Mouse (Mus musculus): ENCODE data around the gene 1700001P01Rik. TPM values are rescaled to one million over a fixed set of nuclear protein-coding genes. Genes with fewer than 3 reads are reported as not detected.
"Not testable (repeated sequence)": the region's sequence is repeated elsewhere in the genome, so short reads cannot be mapped to it uniquely, and the experiment has no call there.

1700001P01Rik gene
- polyA plus RNA-seq, 1 experiment from 2014 or later: not detected

GRCm38 (mm10) chr11:97739155-97739554 is 36.6 kb downstream of the 1700001P01Rik start:
- Histone ChIP-seq H3K4me3 (ENCODE audit: low read depth, low read length) (no peak overlapping the region), H3K27ac (ENCODE audit: low read length) (no peak overlapping the region), H3K9me3 (replicated peaks; ENCODE audit: control insufficient read depth, low read length) (no peaks in the 10 kb centered on the region), H3K36me3 (ENCODE audit: control insufficient read depth, insufficient read depth) (no peaks in the 10 kb centered on the region), H3K9ac (ENCODE audit: low read depth, low read length) (no peak overlapping the region), H3K4me2 (ENCODE audit: low read depth, low read length) (no peak overlapping the region), H3K27me3 (ENCODE audit: control insufficient read depth, insufficient read depth, low read depth, low read length) (no peaks in the 10 kb centered on the region), H3K4me1 (ENCODE audit: control insufficient read depth, low read depth, low read length) (peaks cover 21% of the 10 kb centered on the region)
- ATAC-seq (ENCODE audit: low read depth): no peak
- WGBS (ENCODE audit: insufficient replicate concordance): 78% methylated on average over 3 of the region's 3 CpGs

- H3K4me2 ChIP-seq (ENCODE audit: low read depth, low read length): no peak overlapping the region
- H3K27ac ChIP-seq (ENCODE audit: low read length): no peak overlapping the region
- H3K27me3 ChIP-seq (ENCODE audit: control insufficient read depth, insufficient read depth, low read depth, low read length): no peaks in the 10 kb centered on the region
- no peak overlapping the region for H3K9ac ChIP-seq (ENCODE audit: low read depth, low read length)
- peaks cover 17% of the 10 kb centered on the region for H3K4me1 ChIP-seq (ENCODE audit: control insufficient read depth, low read depth, low read length)
- 56% methylated on average over 6 of the region's 6 CpGs for WGBS (ENCODE audit: insufficient replicate concordance)
- H3K9me3 ChIP-seq (replicated peaks; ENCODE audit: control insufficient read depth, low read length): no peaks in the 10 kb centered on the region
- H3K36me3 ChIP-seq (ENCODE audit: control insufficient read depth, insufficient read depth): no peaks in the 10 kb centered on the region
- ATAC-seq (ENCODE audit: low read depth): no peak
- H3K4me3 ChIP-seq (ENCODE audit: low read depth, low read length): no peak overlapping the region
Observed at GRCm38 (mm10) chr11:97738703-97739102, 37.0 kb downstream of the 1700001P01Rik start.

GRCm38 (mm10) chr11:97737600-97737999 is 38.1 kb downstream of the 1700001P01Rik start:
- H3K27ac ChIP-seq (ENCODE audit: low read length): no peak overlapping the region
- no peak overlapping the region for H3K4me3 ChIP-seq (ENCODE audit: low read depth, low read length)
- peaks cover 7% of the 10 kb centered on the region for H3K4me1 ChIP-seq (ENCODE audit: control insufficient read depth, low read depth, low read length)
- no peak overlapping the region for H3K4me2 ChIP-seq (ENCODE audit: low read depth, low read length)
- no peaks in the 10 kb centered on the region for H3K36me3 ChIP-seq (ENCODE audit: control insufficient read depth, insufficient read depth)
- 66% methylated on average over 4 of the region's 4 CpGs for WGBS (ENCODE audit: insufficient replicate concordance)
- ATAC-seq (ENCODE audit: low read depth): no peak
- H3K9me3 ChIP-seq (replicated peaks; ENCODE audit: control insufficient read depth, low read length): no peaks in the 10 kb centered on the region
- no peak overlapping the region for H3K9ac ChIP-seq (ENCODE audit: low read depth, low read length)
- H3K27me3 ChIP-seq (ENCODE audit: control insufficient read depth, insufficient read depth, low read depth, low read length): no peaks in the 10 kb centered on the region

- H3K4me2 ChIP-seq (ENCODE audit: low read depth, low read length): no peak overlapping the region
- no peak for ATAC-seq (ENCODE audit: low read depth)
- H3K27me3 ChIP-seq (ENCODE audit: control insufficient read depth, insufficient read depth, low read depth, low read length): no peaks in the 10 kb centered on the region
- 68% methylated on average over 5 of the region's 5 CpGs for WGBS (ENCODE audit: insufficient replicate concordance)
- no peaks in the 10 kb centered on the region for H3K36me3 ChIP-seq (ENCODE audit: control insufficient read depth, insufficient read depth)
- H3K4me1 ChIP-seq (ENCODE audit: control insufficient read depth, low read depth, low read length): peaks cover 7% of the 10 kb centered on the region
- no peaks in the 10 kb centered on the region for H3K9me3 ChIP-seq (replicated peaks; ENCODE audit: control insufficient read depth, low read length)
- H3K4me3 ChIP-seq (ENCODE audit: low read depth, low read length): no peak overlapping the region
- no peak overlapping the region for H3K9ac ChIP-seq (ENCODE audit: low read depth, low read length)
- H3K27ac ChIP-seq (ENCODE audit: low read length): no peak overlapping the region
Observed at GRCm38 (mm10) chr11:97736645-97737044, 39.1 kb downstream of the 1700001P01Rik start.

GRCm38 (mm10) chr11:97734810-97735209 is 40.9 kb downstream of the 1700001P01Rik start:
- not testable (repeated sequence) for H3K27ac ChIP-seq (ENCODE audit: low read length); ATAC-seq (ENCODE audit: low read depth); H3K9ac ChIP-seq (ENCODE audit: low read depth, low read length); H3K36me3 ChIP-seq (ENCODE audit: control insufficient read depth, insufficient read depth); H3K4me3 ChIP-seq (ENCODE audit: low read depth, low read length); H3K9me3 ChIP-seq (replicated peaks; ENCODE audit: control insufficient read depth, low read length); H3K27me3 ChIP-seq (ENCODE audit: control insufficient read depth, insufficient read depth, low read depth, low read length); H3K4me1 ChIP-seq (ENCODE audit: control insufficient read depth, low read depth, low read length); H3K4me2 ChIP-seq (ENCODE audit: low read depth, low read length)
- 54% methylated on average over 5 of the region's 5 CpGs for WGBS (ENCODE audit: insufficient replicate concordance)

- H3K9me3 ChIP-seq (replicated peaks; ENCODE audit: control insufficient read depth, low read length): no peaks in the 10 kb centered on the region
- no peak overlapping the region for H3K4me3 ChIP-seq (ENCODE audit: low read depth, low read length)
- WGBS (ENCODE audit: insufficient replicate concordance): 36% methylated on average over 10 of the region's 10 CpGs
- no peaks in the 10 kb centered on the region for H3K27me3 ChIP-seq (ENCODE audit: control insufficient read depth, insufficient read depth, low read depth, low read length)
- H3K36me3 ChIP-seq (ENCODE audit: control insufficient read depth, insufficient read depth): no peaks in the 10 kb centered on the region; the same call in 1 of the 2 replicates
- no peak overlapping the region for H3K27ac ChIP-seq (ENCODE audit: low read length)
- no peak overlapping the region for H3K9ac ChIP-seq (ENCODE audit: low read depth, low read length)
- ATAC-seq (ENCODE audit: low read depth): no peak
- H3K4me1 ChIP-seq (ENCODE audit: control insufficient read depth, low read depth, low read length): no peaks in the 10 kb centered on the region; the same call in 1 of the 2 replicates
- no peak overlapping the region for H3K4me2 ChIP-seq (ENCODE audit: low read depth, low read length)
Observed at GRCm38 (mm10) chr11:97733689-97734088, 42.0 kb downstream of the 1700001P01Rik start.

- Histone ChIP-seq H3K9me3 (replicated peaks; ENCODE audit: control insufficient read depth, low read length) (no peaks in the 10 kb centered on the region), H3K27me3 (ENCODE audit: control insufficient read depth, insufficient read depth, low read depth, low read length) (no peaks in the 10 kb centered on the region), H3K9ac (ENCODE audit: low read depth, low read length) (no peak overlapping the region), H3K27ac (ENCODE audit: low read length) (no peak overlapping the region), H3K4me3 (ENCODE audit: low read depth, low read length) (no peak overlapping the region), H3K4me2 (ENCODE audit: low read depth, low read length) (no peak overlapping the region), H3K4me1 (ENCODE audit: control insufficient read depth, low read depth, low read length) (no peaks in the 10 kb centered on the region; the same call in 1 of the 2 replicates), H3K36me3 (ENCODE audit: control insufficient read depth, insufficient read depth) (peaks cover 5% of the 10 kb centered on the region)
- ATAC-seq (ENCODE audit: low read depth): no peak
- whole genome bisulfite sequencing (ENCODE audit: insufficient replicate concordance): 62% methylated on average over 7 of the region's 7 CpGs
Observed at GRCm38 (mm10) chr11:97728730-97729129, 47.0 kb downstream of the 1700001P01Rik start.

GRCm38 (mm10) chr11:97728311-97728710 is 47.4 kb downstream of the 1700001P01Rik start:
- Histone ChIP-seq H3K27ac (ENCODE audit: low read length) (no peak overlapping the region), H3K9ac (ENCODE audit: low read depth, low read length) (no peak overlapping the region), H3K4me1 (ENCODE audit: control insufficient read depth, low read depth, low read length) (no peaks in the 10 kb centered on the region), H3K4me2 (ENCODE audit: low read depth, low read length) (no peak overlapping the region), H3K9me3 (replicated peaks; ENCODE audit: control insufficient read depth, low read length) (no peaks in the 10 kb centered on the region), H3K4me3 (ENCODE audit: low read depth, low read length) (no peak overlapping the region), H3K36me3 (ENCODE audit: control insufficient read depth, insufficient read depth) (peaks cover 5% of the 10 kb centered on the region), H3K27me3 (ENCODE audit: control insufficient read depth, insufficient read depth, low read depth, low read length) (no peaks in the 10 kb centered on the region)
- WGBS (ENCODE audit: insufficient replicate concordance): 53% methylated on average over 7 of the region's 7 CpGs
- ATAC-seq (ENCODE audit: low read depth): no peak

- H3K36me3 ChIP-seq (ENCODE audit: control insufficient read depth, insufficient read depth): peaks cover 28% of the 10 kb centered on the region
- H3K4me3 ChIP-seq (ENCODE audit: low read depth, low read length): no peak overlapping the region
- H3K4me1 ChIP-seq (ENCODE audit: control insufficient read depth, low read depth, low read length): no peaks in the 10 kb centered on the region; the same call in 1 of the 2 replicates
- no peak overlapping the region for H3K4me2 ChIP-seq (ENCODE audit: low read depth, low read length)
- no peaks in the 10 kb centered on the region for H3K9me3 ChIP-seq (replicated peaks; ENCODE audit: control insufficient read depth, low read length)
- no peak overlapping the region for H3K27ac ChIP-seq (ENCODE audit: low read length)
- 49% methylated on average over 7 of the region's 7 CpGs for WGBS (ENCODE audit: insufficient replicate concordance)
- no peak overlapping the region for H3K9ac ChIP-seq (ENCODE audit: low read depth, low read length)
- ATAC-seq (ENCODE audit: low read depth): peak; percentile 58; the same call in 1 of the 2 replicates
- no peaks in the 10 kb centered on the region for H3K27me3 ChIP-seq (ENCODE audit: control insufficient read depth, insufficient read depth, low read depth, low read length)
Observed at GRCm38 (mm10) chr11:97723709-97724108, 52.0 kb downstream of the 1700001P01Rik start.
